Mouse (Mus musculus): Measurements from ENCODE around the gene Dcbld1. TPM values are rescaled to one million over a fixed set of nuclear protein-coding genes. Genes with fewer than 3 reads are reported as not detected.

Dcbld1 gene
- polyA plus RNA-seq, 1 experiment: 4.2 TPM

DNA sequence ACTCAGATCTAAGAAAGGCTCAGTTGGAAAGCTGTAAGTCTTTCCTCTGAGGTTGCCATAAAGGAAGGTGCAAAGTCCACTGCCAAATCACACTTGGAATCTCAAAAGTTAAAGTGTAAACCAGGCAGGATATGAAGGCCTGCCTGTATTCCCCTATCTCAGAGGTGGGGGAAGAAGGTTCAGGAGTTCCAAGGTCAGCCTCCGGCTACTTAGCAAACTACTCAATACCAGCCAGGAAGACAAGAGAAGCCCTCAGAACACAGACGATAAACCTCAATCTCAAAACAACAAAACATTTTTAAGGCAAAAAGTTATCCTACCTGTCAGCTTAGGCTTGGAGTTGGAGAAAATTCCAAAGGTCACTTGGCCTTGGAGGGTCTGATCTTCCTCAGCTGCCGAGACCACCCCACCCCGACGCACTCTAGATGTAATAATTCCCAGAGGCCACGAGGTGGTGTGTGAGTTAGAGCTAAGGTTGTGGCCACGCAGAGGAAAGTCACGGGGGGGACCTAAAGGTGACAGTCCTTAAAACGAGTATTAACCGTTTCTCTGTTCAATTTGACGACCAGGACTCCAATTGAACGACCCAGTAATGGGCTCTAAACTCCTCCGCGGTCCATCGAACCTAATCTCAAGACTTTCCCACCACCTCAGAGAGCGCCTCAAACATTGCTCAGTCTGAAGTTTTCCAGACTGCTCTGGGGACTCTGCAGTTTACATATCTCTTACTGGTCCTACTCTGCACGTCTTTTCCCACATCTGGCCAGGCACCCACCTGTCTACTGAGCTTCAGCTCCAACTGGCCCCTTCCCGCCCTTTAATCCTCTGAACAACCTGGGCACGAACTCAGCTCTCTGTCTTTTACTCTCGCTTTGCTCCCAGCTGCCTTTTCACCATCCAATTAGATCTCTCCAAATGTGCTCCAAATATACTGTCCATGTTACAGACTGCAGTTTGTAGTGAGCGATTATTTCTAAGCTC lies 933 bp upstream of the Dcbld1 start:
- no peak for TF ChIP-seq CEBPB (IDR thresholded peaks at IDR 0.05; ENCODE audit: insufficient read depth, poor library complexity, severe bottlenecking)
- TF ChIP-seq REST (IDR thresholded peaks at IDR 0.05; ENCODE audit: insufficient read depth, insufficient read length): no peak
- TF ChIP-seq E2F4 (IDR thresholded peaks at IDR 0.05; ENCODE audit: insufficient read depth): no peak
- no peak for TF ChIP-seq MYOD1 (IDR thresholded peaks at IDR 0.05; ENCODE audit: control insufficient read depth in 1 of 3, insufficient read length in 2 of 3, low read depth in 2 of 3)
- no peak for TF ChIP-seq POLR2AphosphoS2 (IDR thresholded peaks at IDR 0.05; ENCODE audit: insufficient read length, low read depth)
- TF ChIP-seq TCF12 (IDR thresholded peaks at IDR 0.05; ENCODE audit: insufficient read depth, poor library complexity, severe bottlenecking): no peak
- TF ChIP-seq POLR2A (IDR thresholded peaks at IDR 0.05; ENCODE audit: insufficient read length, low read depth): no peak
- TF ChIP-seq MYOG (IDR thresholded peaks at IDR 0.05; ENCODE audit: control insufficient read depth in 1 of 3, insufficient read depth in 1 of 3, insufficient read length in 2 of 3, low read depth in 2 of 3): no peak
- no peak for TF ChIP-seq TCF3 (IDR thresholded peaks at IDR 0.05; ENCODE audit: insufficient read length, low read depth)
- no peak for TF ChIP-seq MAX (IDR thresholded peaks at IDR 0.05; ENCODE audit: low read depth)
- no peak for TF ChIP-seq USF1 (IDR thresholded peaks at IDR 0.05; ENCODE audit: low read depth)
- TF ChIP-seq SRF (IDR thresholded peaks at IDR 0.05; ENCODE audit: control insufficient read depth, insufficient read length, low read depth): no peak
- no peaks in the 10 kb centered on the region for H3K36me3 ChIP-seq (ENCODE audit: control insufficient read depth, insufficient read depth)
- peak overlapping the region; percentile 66 for H3ac ChIP-seq (ENCODE audit: control insufficient read depth, insufficient read length)
- no peaks in the 10 kb centered on the region for H3K79me2 ChIP-seq (ENCODE audit: control insufficient read depth, insufficient read depth)
- H3K4me2 ChIP-seq (ENCODE audit: low read depth): peak overlapping the region; percentile 63
- no peaks in the 10 kb centered on the region for H3K27me3 ChIP-seq (ENCODE audit: control insufficient read depth, insufficient read depth, insufficient read length)
- H3K4me3 ChIP-seq: peak overlapping the region; percentile 63

- H3K27me3 ChIP-seq (ENCODE audit: control insufficient read depth, insufficient read depth, insufficient read length): no peaks in the 10 kb centered on the region
- H3K79me2 ChIP-seq (ENCODE audit: control insufficient read depth, insufficient read depth): no peaks in the 10 kb centered on the region
- no peak for TF ChIP-seq TCF12 (IDR thresholded peaks at IDR 0.05; ENCODE audit: insufficient read depth, poor library complexity, severe bottlenecking)
- TF ChIP-seq MYOG (IDR thresholded peaks at IDR 0.05; ENCODE audit: control insufficient read depth in 1 of 3, insufficient read depth in 1 of 3, insufficient read length in 2 of 3, low read depth in 2 of 3): peak in 1 of 3 experiments; percentile 8
- no peak for TF ChIP-seq CEBPB (IDR thresholded peaks at IDR 0.05; ENCODE audit: insufficient read depth, poor library complexity, severe bottlenecking)
- TF ChIP-seq TCF3 (IDR thresholded peaks at IDR 0.05; ENCODE audit: insufficient read length, low read depth): no peak
- TF ChIP-seq USF1 (IDR thresholded peaks at IDR 0.05; ENCODE audit: low read depth): no peak
- no peak for TF ChIP-seq POLR2A (IDR thresholded peaks at IDR 0.05; ENCODE audit: insufficient read length, low read depth)
- TF ChIP-seq REST (IDR thresholded peaks at IDR 0.05; ENCODE audit: insufficient read depth, insufficient read length): no peak
Measured at GRCm38 (mm10) chr10:52233969-52234653, 692 bp downstream of the Dcbld1 start.

GRCm38 (mm10) chr10:52234654-52234981 lies 1.2 kb downstream of the Dcbld1 start:
- Histone ChIP-seq H3K4me2 (ENCODE audit: low read depth) (peak overlapping the region; percentile 75), H3K36me3 (ENCODE audit: control insufficient read depth, insufficient read depth) (no peaks in the 10 kb centered on the region), H3K4me3 (peak overlapping the region; percentile 63), H3K27me3 (ENCODE audit: control insufficient read depth, insufficient read depth, insufficient read length) (no peaks in the 10 kb centered on the region), H3ac (ENCODE audit: control insufficient read depth, insufficient read length) (peak overlapping the region; percentile 66), H3K79me2 (ENCODE audit: control insufficient read depth, insufficient read depth) (no peaks in the 10 kb centered on the region)
- TF ChIP-seq MAX (IDR thresholded peaks at IDR 0.05; ENCODE audit: low read depth) (no peak), POLR2A (IDR thresholded peaks at IDR 0.05; ENCODE audit: insufficient read length, low read depth) (no peak), POLR2AphosphoS2 (IDR thresholded peaks at IDR 0.05; ENCODE audit: insufficient read length, low read depth) (no peak), MYOG (IDR thresholded peaks at IDR 0.05; ENCODE audit: control insufficient read depth in 1 of 3, insufficient read depth in 1 of 3, insufficient read length in 2 of 3, low read depth in 2 of 3) (no peak), CEBPB (IDR thresholded peaks at IDR 0.05; ENCODE audit: insufficient read depth, poor library complexity, severe bottlenecking) (no peak), REST (IDR thresholded peaks at IDR 0.05; ENCODE audit: insufficient read depth, insufficient read length) (no peak), MYOD1 (IDR thresholded peaks at IDR 0.05; ENCODE audit: control insufficient read depth in 1 of 3, insufficient read length in 2 of 3, low read depth in 2 of 3) (no peak), TCF3 (IDR thresholded peaks at IDR 0.05; ENCODE audit: insufficient read length, low read depth) (no peak), E2F4 (IDR thresholded peaks at IDR 0.05; ENCODE audit: insufficient read depth) (no peak), USF1 (IDR thresholded peaks at IDR 0.05; ENCODE audit: low read depth) (no peak), SRF (IDR thresholded peaks at IDR 0.05; ENCODE audit: control insufficient read depth, insufficient read length, low read depth) (no peak), TCF12 (IDR thresholded peaks at IDR 0.05; ENCODE audit: insufficient read depth, poor library complexity, severe bottlenecking) (no peak)

More at GRCm38 (mm10) chr10:52233969-52234653, 692 bp downstream of the Dcbld1 start:
- Histone ChIP-seq H3K4me2 (ENCODE audit: low read depth) (peak overlapping the region; percentile 75), H3K4me3 (peak overlapping the region; percentile 63), H3K36me3 (ENCODE audit: control insufficient read depth, insufficient read depth) (no peaks in the 10 kb centered on the region), H3ac (ENCODE audit: control insufficient read depth, insufficient read length) (peak overlapping the region; percentile 66)

GRCm38 (mm10) chr10:52235461-52235860 lies 2.0 kb downstream of the Dcbld1 start:
- H3ac ChIP-seq (ENCODE audit: control insufficient read depth, insufficient read length): no peak overlapping the region
- H3K4me2 ChIP-seq (ENCODE audit: low read depth): no peak overlapping the region
- H3K79me2 ChIP-seq (ENCODE audit: control insufficient read depth, insufficient read depth): no peaks in the 10 kb centered on the region
- peak overlapping the region; percentile 63 for H3K4me3 ChIP-seq
- no peaks in the 10 kb centered on the region for H3K27me3 ChIP-seq (ENCODE audit: control insufficient read depth, insufficient read depth, insufficient read length)
- TF ChIP-seq MAX (IDR thresholded peaks at IDR 0.05; ENCODE audit: low read depth) (no peak), POLR2A (IDR thresholded peaks at IDR 0.05; ENCODE audit: insufficient read length, low read depth) (no peak), REST (IDR thresholded peaks at IDR 0.05; ENCODE audit: insufficient read depth, insufficient read length) (no peak), TCF12 (IDR thresholded peaks at IDR 0.05; ENCODE audit: insufficient read depth, poor library complexity, severe bottlenecking) (no peak), SRF (IDR thresholded peaks at IDR 0.05; ENCODE audit: control insufficient read depth, insufficient read length, low read depth) (no peak), MYOD1 (IDR thresholded peaks at IDR 0.05; ENCODE audit: control insufficient read depth in 1 of 3, insufficient read length in 2 of 3, low read depth in 2 of 3) (no peak), POLR2AphosphoS2 (IDR thresholded peaks at IDR 0.05; ENCODE audit: insufficient read length, low read depth) (no peak), USF1 (IDR thresholded peaks at IDR 0.05; ENCODE audit: low read depth) (no peak), CEBPB (IDR thresholded peaks at IDR 0.05; ENCODE audit: insufficient read depth, poor library complexity, severe bottlenecking) (no peak), E2F4 (IDR thresholded peaks at IDR 0.05; ENCODE audit: insufficient read depth) (no peak), TCF3 (IDR thresholded peaks at IDR 0.05; ENCODE audit: insufficient read length, low read depth) (no peak)
- H3K36me3 ChIP-seq (ENCODE audit: control insufficient read depth, insufficient read depth): no peaks in the 10 kb centered on the region

Measured in myocyte (in vitro differentiated cells).